Mouse (Mus musculus) thymus, postnatal 4 days (tissue): ENCODE measurements around the gene Abtb1.

ENCODE experiments used
- DNase-seq: peaks from one replicate; pipeline ENCODE4 v3.0.0; 2021

Gene Abtb1

DNA sequence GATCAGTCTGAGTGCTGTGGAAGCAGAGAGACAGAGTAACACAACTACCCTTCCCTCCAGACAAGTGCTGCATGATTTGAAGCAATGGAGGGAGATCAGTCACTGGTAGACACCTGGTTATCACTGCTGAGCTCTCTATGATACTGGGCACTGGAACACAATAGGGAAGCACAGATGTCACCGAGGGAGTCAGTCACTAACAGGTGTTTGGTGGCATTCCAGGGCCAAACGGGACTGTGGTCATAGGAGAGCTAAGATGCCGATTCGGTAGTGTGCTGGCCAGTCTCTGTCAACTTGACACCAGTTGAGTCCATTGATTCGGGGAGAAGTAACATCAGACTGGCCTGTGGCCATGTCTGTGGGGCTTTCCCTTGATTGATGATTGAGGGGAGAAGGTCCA is 12.7 kb upstream of the Abtb1 start:
- DNase-seq = no peak

DNA sequence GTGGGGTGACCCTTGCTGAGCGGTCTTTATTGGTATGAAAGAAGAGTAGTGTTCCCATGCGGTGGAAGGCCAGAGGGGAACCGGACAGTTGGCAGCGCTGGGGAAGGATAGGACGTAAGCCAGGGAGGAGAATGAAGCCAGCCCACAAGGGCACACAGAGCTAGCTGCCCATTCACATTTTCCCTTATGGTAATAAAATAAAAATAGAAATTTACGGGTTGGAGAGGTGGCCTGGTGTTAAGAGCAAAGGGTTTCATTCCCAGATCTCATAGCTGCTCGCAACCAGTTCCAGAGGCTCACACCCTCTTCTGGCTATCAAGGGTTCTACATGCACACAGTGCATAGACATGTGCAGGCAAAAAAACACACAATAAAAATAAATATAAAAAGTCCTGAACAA is 8.2 kb upstream of the Abtb1 start:
- DNase-seq = no peak

DNA sequence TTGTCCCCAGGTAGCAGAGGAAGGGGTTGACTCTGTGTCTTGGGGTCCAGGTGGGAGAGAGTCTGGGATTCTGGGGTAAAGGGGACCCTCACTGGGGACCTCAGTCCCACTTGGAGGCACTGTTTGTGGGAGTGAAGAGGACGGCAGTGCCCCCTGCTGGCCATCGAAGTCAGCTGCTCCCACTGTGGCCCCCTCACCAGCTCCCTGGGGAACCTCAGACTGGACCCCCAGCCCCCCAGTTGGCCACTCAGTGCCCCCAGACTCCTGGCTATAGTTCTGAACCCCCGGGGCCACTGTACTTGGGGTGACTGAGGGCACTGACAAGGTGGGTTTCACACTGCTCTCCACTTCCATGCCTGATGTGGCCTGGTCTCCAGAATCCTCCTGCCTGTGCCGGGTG is 7.5 kb upstream of the Abtb1 start:
- DNase-seq = peak; percentile 79

DNA sequence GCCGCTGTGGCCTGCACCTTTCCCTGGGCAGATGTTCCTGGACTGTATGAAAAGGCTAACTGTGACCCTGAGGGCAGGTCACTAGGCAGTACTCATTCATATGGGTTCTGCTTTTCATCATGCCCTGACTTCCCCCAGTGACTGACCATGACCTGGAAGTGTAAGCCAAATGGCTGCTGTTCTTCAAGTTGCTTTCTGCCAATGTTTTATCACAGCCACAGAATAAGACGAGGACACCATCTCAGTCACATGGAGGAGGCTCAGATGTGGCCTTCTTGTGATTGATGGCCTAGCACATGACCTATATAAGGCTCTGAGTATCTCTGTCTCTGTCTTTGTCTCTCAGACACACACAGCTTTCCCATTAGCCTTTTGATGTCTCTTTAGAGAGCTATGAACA is 5.8 kb upstream of the Abtb1 start:
- no peak for DNase-seq

DNA sequence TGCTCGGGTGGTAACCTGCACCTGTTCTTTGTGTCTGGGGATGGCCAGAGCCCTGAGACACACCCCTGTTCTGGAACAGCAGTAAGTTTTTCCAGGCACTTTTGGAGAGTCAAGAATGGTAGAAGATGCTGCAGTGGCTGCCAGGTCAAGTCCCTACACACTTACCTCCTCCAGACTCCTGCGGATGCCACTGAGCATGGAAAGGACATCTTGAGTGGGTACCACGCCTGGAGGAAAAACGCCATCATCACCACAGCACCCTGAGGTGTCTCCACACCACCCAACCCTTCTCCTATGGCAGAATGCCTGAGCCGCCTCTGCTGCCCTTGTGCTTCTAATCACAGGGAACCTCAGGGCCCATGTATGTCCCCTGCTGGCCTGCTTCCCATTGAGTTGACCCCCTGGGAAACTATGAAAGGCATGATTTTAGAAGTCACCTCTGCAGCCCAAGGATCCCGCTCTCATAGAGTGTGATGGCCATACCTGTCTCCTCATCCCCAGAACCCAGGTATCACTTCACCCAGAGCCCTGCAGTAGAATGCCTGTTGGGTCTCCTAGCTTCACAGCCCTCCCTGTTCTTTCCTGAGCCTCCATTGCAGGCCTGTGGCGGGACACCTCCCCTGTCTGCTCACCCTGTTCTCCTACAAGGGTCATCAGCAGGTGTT is 3.2 kb upstream of the Abtb1 start:
- DNase-seq = no peak

DNA sequence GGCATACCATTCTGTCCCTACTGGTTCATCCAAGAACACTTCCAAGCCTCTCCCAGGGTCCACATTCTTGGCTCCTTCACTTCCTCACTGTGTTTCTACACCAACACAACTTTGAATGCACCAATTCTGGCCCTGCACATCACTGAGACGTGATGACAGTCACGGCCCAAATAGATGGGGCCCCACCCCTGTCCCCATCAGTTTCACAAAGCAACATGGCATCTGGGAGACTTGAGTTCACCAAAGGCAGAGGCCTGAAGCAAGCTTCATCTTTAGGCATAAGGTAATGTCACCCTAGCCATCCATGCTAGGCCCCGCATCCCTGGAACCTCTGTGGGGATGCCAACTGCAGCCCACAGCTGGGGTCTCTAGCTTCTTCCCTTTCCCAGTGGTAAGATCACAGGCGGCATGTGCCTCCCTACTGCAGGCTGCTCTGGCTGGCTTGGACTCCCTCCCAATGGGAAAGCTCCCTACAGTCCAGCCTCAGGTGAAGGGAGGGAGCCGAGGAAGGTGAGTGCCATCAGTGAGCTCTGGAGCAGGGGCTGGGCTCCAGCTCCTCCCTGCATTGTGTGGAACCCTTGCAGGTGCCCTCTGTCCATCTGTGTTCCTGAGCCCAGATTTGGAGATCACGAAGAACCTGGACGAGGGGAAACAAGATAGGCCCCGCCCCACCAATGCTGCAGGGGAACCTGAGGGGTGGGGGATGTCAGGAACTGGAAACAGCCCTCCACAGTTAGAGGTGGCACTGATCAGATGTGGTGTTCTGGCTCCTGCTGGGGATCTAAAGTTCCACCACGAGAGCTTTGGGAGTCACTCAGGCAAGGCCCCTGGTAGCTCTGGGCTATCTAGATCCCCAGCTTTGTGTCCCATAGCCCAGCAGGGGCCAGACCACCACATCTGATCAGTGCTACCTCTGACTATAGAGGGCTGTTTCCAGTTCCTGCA is 2.3 kb upstream of the Abtb1 start:
- DNase-seq = no peak

DNA sequence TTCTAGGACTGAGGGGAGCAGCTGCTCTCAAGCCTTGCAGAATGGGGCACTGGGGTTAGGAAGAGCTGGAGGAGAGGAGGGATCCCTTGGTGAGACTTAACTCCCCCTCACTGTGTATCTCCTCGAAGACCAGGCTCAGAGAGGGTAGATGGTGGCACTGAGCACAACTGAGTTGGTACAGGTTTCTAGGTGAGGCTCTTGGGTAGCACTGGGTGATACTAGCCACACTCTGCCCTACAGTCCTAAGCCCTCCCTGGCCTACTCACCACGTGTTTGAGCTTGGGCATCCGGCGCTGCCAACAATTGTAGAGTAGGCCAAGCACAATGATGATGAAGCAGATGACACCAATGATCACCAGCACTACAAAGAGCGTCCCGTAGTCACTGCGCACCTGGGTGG is 1.5 kb upstream of the Abtb1 start:
- DNase-seq = no peak

DNA sequence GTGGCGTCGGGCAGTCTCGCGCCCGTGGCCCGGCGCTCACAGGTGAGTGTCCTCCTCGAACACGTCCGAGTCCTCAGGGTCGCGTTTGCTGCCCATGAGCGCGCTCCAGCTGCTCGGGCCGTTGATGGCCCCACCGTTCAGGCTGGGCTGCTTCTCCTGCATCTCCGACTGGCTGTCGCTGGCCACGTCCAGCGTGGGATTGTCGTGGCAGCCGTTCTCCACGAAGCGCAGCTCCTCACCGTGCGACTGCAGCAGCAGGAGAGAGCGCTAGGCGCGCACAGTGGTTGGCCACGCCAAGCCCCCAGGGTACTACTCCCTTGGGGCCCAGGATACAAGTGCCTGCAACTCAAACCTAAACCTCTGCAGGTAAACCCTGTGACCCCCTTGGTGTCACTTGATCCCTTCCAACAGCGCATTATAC is 957 bp upstream of the Abtb1 start:
- DNase-seq = peak; percentile 63

DNA sequence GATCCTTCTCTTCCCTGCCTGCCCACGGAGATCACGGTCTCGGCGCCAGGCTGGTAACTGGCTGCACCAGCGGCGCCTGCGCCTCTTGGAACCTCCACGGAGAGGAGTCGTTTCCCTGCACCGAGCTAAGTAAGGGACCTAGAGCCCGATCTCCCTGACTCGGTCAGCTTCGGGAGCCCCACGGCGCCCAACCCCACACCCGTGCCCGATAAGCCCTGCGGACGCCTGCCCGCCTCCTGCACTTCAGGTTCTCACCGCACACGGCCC is 337 bp downstream of the Abtb1 start:
- no peak for DNase-seq

DNA sequence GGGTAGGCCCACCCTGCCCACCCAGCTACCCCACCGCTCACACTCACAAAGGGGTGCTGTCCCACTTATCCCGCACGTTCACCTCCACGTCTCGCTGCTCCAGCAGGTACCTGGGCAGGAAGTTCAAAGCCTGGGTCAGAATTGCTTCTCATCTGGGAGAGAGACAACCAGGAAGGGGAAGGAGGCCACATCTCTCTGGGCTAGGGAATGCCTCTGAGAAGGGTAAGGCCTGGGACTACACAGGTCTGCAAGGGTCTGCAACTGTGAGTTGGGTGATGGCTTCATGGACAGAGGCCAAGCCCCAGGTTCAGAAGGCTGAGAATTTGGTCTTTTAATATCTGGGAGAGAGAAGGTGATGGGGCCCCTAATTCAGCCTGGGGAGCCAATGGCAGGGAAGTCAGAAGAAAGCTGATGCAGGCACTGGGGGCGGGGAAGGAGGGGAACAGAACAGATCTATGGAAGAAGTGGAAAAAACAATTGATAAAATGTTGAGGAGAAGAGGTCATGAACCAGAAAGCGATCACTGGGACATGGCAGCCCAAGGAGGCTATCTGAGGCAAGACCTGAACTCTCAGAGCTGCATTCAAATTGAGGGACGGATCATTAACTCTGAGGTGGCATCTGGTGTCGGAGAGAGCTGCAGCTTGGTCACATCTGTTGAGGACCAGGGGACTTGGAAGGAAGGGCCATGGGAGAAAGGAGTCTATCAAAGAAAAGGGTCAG is 832 bp downstream of the Abtb1 start:
- DNase-seq = no peak

DNA sequence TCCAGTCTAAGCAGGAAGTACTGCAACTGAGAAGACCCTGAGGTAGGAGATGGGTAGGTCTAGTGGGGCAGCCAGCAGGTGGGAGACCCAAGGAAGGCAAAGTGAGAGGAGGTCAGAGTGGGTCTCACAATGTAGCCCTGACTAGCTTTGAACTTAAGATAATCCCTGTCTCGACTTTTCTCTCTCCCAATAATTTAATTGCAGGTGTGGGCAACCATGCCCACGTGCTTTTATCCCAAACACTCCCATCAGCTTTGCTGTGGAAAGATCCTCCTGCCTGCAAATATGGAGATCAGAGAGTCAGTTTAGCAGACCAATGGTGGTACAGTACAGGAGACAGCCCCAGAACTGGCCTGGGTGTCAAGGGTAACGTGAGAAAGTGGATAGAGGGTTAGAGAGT is 1.6 kb downstream of the Abtb1 start:
- no peak for DNase-seq

DNA sequence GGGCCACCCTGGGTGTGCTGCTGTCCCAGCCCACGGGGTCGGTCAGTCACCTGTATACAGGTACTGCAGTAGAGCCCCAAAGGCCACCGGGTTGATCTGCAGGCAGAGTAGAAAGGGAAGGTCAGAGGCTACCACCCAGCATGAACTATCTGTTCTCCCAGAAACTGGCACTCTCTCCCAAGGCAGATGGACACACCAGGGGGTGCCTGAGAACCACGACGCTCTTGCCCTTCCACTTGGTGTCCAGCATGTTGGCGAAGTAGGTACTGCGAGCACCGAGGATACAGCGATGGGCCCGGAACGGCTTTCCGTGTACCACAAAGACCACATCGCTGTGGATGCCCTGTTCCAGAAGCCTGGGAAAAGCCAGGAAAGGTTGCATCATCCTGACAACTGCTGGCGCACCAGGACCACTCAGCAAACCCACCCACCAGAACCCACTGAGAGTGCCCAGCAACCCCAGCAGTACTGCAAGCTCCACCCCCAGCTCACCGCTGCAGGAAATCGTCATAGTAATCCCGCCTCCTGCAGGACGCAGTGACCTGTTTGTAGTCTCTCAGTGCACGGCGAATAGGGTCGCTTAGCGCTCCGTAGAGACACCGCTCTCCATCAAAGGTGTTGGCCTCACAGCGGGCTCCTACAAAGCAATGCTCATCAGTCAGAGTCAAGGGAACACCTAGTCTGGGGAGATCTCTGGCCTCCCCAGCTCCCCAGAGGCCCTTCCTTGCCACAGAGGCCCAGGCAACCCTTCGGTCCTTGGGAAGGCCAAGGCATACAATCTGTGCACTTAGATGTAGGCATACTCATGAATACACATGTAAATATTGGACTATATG is 2.4 kb downstream of the Abtb1 start:
- DNase-seq = no peak

DNA sequence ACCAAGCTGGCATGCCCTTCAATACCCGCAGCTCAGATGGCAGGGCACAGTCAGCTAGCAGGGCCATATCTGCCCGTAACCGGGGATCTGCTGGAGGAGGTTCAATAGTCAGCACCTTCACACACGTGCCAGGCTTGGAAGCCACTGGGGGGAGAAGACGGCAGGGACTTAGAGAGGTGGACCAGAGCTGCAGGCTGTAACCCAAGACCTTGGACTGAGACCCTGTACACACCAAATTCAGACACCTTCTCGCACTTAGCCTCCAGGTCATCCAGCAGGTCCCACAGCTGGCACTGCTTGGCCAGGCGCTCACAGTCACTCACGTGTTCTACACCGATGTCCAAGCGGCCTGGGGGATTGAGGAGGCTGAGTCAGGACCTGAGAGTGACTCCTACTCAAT is 3.2 kb downstream of the Abtb1 start:
- no peak for DNase-seq

DNA sequence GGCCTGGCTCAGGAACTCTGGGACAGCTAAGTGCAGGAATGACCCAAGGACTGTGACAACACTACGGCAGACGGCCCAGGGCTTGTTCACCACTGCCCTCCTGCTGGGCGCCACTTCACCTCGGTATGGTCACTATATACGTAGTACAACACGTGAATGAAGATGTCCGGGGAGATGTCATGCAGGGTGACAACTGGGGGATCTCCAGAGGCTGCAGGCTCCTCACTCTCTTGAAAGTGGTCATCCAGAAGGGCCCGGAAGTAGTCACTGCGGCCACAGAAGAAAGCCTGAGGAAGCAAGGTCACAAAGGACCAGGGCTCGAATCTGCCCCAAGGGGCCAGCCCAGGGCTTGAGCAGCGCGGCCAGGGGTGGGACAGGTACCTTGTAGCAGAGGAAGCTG is 3.8 kb downstream of the Abtb1 start:
- no peak for DNase-seq

DNA sequence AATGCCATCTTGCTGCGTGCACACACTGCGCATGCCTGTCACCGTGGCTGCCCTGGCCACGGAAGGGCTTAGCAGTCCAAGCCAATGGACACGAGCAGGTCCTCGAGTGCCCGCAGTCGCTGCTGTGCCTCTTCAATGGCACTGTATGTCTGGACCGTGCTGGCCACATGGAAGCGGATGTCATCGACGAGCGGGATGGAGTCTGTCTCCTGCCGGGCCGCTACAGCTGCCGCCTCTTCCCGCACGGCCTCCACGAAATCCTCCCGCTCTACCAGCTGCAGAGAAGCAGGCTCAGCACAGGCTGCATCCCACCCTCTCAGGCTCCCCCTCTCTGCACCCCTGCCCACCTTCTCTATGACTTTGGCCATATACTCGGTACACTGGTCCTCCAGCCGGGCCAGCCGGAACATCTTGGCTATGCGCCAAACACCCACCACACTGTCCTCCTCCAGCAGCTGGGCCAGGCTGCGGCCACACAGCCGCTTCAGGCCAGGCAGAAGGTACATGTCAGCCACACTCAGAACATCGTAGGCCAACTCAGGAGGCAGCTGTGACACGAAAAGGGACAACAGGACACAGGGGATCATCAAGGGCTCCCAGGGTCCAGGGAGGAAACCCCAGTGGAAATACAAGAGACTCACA is 5.5 kb downstream of the Abtb1 start:
- no peak for DNase-seq

DNA sequence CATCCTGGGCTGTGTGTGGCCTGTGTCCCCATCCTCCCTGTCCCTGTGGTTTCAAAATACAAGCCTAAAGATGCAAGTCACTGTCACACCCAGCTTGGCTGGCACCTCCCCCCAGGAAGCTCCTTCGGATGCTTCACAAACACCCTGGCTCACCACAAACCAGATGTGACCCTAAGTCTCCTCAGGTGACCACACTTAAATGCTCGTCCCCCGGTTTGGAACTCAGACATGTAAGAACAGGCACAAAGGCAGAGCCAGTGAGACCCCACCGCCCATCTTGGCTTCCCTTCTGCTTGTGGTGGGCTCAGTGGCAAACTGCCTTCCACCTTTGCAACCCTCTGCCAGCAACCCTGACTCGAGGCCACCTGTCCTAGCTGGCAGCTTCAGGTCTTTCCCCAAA is 6.7 kb downstream of the Abtb1 start:
- peak; percentile 53 for DNase-seq

DNA sequence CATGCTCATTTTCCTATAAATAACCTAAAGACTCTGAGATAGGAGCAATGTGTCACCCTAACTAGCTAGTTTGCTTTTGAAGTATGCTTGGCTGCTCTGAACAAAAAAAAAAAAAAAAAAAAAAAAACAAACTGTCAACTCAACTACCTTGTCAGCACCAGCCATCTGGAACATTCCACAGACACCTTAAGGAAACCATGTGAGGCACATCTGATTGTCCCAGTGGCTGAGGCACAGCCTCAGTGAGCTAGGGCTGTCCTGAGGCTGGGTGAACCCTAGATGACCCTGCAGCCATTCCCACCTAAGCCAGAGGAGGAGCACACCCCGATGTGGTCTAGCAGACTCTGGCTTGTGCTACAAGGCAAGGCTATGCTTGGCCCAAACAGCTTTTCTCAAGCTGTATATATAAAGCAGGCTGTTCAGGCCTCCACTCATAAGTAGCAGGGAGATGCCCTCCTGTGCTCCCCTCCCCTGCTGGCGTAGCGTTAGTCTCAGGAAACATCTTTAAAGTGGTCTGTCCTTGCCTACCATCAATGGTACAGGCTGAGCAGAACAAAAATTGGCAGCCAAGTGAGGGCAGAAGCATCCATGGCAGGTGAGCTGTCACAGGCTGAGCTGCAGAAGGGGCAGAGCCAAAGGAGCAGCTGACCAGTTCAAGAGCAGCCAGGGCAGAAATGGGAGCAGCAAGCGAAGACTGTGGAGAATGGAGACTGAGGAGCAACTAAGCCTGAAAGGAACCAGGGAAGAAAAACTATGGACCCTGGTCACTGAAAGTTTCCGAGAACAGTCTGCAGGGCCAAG is 8.2 kb downstream of the Abtb1 start:
- no peak for DNase-seq

DNA sequence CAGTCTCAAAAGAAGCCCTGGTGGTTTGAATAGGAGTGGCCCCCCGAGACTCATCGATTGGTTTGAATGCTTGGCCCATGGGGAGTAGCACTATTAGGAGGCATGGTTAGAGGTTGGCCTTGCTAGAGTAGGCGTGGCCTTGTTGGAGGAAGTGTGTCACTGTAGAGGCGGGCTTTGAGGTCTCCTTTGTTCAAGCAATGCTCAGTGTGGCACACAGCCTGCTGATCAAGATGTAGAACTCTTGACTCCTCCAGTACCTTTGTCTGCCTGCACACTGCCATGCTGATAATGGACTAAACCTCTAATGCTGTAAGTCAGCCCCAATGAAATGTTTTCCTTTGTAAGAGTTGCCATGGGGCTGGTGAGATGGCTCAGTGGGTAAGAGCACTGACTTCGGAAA is 9.1 kb downstream of the Abtb1 start:
- no peak for DNase-seq

DNA sequence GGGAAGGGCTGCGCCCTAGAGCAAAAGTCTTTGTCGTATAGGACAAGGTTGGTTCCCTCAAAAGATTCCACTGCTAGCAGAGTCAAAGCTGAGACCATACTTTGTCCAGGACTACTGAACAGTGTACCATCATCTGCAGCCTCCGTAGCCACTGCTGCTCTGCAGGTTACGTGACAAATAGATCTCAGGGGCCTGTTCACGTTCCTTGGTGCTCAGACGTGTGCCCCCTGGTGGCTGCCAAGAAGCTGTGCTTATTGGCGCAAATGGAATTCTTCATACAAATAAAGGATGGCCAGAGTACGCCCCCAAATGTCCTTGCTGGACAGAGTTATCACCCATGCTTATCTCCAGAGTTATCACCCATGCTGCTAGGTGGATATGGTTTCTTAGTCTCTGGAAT is 10.3 kb downstream of the Abtb1 start:
- peak; percentile 85 for DNase-seq

DNA sequence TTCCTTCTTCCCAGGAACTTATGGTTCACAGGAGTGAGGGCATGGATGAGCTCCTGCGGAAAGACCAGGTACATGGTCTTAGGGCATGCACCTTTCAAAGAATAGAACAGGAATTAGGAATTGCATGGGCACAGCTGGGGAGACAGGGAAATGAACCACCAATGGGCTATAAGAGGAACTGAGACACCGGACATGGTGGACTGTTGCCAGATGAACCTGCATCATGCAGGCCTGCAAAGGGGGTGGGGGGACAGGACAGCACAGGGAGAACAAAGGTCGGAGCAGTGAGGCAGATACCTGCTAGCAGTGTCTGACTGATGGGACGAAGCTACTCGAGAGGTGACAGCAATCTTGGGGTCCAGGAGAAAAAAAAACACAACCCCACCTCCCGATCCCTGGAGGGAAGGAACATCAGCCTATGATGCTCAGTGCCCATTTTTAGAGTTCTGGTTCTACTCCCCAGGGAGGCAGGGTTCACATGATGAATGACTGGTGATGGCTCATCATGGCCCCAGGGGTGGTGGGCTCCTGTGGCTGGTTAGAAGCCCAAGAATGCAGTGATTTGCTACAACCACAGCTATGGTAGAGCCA is 11.6 kb downstream of the Abtb1 start:
- no peak for DNase-seq

DNA sequence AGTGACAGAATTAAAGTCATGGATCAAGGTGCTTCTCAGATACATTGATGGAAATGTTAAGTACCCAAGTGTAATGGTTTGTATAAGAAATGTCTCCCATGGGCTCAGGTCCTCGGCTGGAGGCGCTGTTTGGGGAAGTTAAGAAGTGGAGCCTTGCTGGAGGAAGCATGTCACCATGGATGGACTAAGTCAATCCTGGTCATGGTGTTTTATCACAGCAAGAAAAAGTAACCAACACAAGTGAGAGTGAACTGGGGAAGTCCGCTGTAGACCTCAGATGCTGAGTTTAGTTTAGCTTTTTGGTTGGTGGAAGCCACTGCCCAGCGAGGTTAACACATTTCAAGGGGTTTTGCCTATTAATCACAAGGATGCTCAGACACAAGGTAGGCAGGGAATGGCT is 12.2 kb downstream of the Abtb1 start:
- DNase-seq = no peak
